Mouse (Mus musculus) CH12.LX (cell line): Measurements from ENCODE around the gene Atp10a.

ENCODE experiments used
- CTCF ChIP-seq, 2 experiments: IDR thresholded peaks in 1 of 2; conservative IDR thresholded peaks in 1 of 2; 2 replicates each; pipeline ENCODE4 v1.5.1; 2011 to 2012; ENCODE audit warnings: low read depth in 2 of 2, low read length in 2 of 2, improper control_type of control experiment in 1 of 2, inconsistent platforms in 1 of 2, mild to moderate bottlenecking in 1 of 2, moderate library complexity in 1 of 2
- EP300 ChIP-seq: IDR thresholded peaks from 2 replicates; pipeline ENCODE4 v1.6.1; 2011; ENCODE audit warnings: low read length, improper control_type of control experiment
- KAT2A ChIP-seq: IDR thresholded peaks from 2 replicates; pipeline ENCODE4 v1.6.1; 2012; ENCODE audit warnings: low read length, improper control_type of control experiment, inconsistent platforms; ENCODE audit not compliant: insufficient replicate concordance
- MXI1 ChIP-seq: IDR thresholded peaks from 2 replicates; pipeline ENCODE4 v1.6.1; 2011; ENCODE audit warnings: mild to moderate bottlenecking, low read depth, low read length, improper control_type of control experiment
- NRF1 ChIP-seq: IDR thresholded peaks from 2 replicates; pipeline ENCODE4 v1.6.1; 2014; ENCODE audit warnings: low read depth, mild to moderate bottlenecking, inconsistent platforms, low read length, improper control_type of control experiment, moderate library complexity
- POLR2A ChIP-seq: IDR thresholded peaks from 2 replicates; pipeline ENCODE4 v1.6.1; 2011; ENCODE audit warnings: low read depth, mild to moderate bottlenecking, improper control_type of control experiment, low read length
- RAD21 ChIP-seq: IDR thresholded peaks from 2 replicates; pipeline ENCODE4 v1.6.1; 2011; ENCODE audit warnings: low read depth, mild to moderate bottlenecking, low read length, improper control_type of control experiment, moderate library complexity
- ZKSCAN1 ChIP-seq: IDR thresholded peaks from 2 replicates; pipeline ENCODE4 v1.6.1; 2012; ENCODE audit warnings: low read depth, inconsistent platforms, low read length, improper control_type of control experiment, borderline replicate concordance

DNA sequence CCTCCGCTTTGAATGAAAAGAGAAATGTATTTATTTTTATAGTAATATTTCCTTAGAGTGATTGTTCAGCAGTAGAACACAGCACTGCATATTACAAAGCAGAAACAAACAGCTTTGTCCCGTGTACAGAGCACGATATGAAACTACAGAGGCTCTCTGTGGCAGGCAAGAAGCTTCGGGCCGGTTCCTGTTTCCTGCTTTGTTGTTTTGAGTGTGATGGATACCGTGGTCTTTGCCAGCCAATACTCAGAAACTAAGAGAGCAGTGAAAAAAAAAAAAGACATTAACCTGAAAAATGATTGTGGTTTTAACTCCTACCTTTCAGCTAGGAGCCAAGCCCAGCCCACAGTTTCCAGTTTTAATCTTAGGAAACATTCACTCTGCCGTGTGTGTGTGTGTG, 55.8 kb downstream of the Atp10a start:
- no peak for TF ChIP-seq MXI1
- TF ChIP-seq CTCF (conservative IDR thresholded peaks at IDR 0.05 in 1 of 2, IDR thresholded peaks at IDR 0.05 in 1 of 2; ENCODE audit: low read depth in 2 of 2, low read length in 2 of 2) = no peak
- TF ChIP-seq NRF1 = no peak
- TF ChIP-seq ZKSCAN1 = no peak
- no peak for TF ChIP-seq POLR2A
- no peak for TF ChIP-seq EP300
- TF ChIP-seq RAD21 = no peak
- no peak for TF ChIP-seq KAT2A
